Mouse (Mus musculus) heart, postnatal 36 days (tissue): ENCODE measurements around the gene Dbndd2. TPM values are rescaled to one million over a fixed set of nuclear protein-coding genes. Genes with fewer than 3 reads are reported as not detected.

Source experiments
- DNase-seq, 2 experiments: peaks; one replicate each; pipeline ENCODE4 v3.0.0; 2021 to 2022
- intact Hi-C: fragments of 180-260 bp; cut with DNase I; formaldehyde crosslinking; loops from one replicate; pipeline ENCODE4 v1.15.1; 2025
- total RNA-seq, 2 experiments: library from RNA; stranded (reverse); gene quantifications; 2 replicates each; pipeline ENCODE4 v1.2.3; 2021

The Dbndd2 gene
- total RNA-seq, 2 experiments from 2014 or later = 14.3 to 15.8 TPM

- DNase-seq = peak in 1 of 2 experiments; percentile 34
- intact Hi-C loops = no loop called here
Observed at GRCm38 (mm10) chr2:164453047-164453757, 32.7 kb upstream of the Dbndd2 start.

- intact Hi-C loops = no loop called here
- no peak for DNase-seq
Observed at GRCm38 (mm10) chr2:164453887-164454500, 31.9 kb upstream of the Dbndd2 start.

DNA sequence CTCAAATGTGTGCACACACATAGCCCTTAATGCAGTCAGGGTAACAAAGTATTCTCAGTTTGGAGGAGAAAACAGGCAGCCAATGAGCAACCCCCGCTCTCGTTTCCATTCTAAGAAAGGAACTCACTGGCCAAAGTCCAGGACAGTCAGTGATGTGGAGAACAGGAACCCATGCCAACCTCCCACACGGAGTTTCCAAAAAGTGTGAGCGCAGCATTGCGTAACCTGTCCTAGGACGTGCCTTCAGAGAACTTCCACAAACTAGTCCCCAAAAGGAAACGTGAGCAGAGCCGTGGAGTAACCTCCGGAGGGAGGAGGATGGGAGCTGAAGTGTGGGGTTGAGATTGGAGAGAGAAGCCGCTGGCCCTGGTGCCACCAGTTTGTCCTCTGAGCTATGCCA, 31.1 kb upstream of the Dbndd2 start:
- intact Hi-C loops = no loop called here
- peak; percentile 81 to 85 for DNase-seq

DNA sequence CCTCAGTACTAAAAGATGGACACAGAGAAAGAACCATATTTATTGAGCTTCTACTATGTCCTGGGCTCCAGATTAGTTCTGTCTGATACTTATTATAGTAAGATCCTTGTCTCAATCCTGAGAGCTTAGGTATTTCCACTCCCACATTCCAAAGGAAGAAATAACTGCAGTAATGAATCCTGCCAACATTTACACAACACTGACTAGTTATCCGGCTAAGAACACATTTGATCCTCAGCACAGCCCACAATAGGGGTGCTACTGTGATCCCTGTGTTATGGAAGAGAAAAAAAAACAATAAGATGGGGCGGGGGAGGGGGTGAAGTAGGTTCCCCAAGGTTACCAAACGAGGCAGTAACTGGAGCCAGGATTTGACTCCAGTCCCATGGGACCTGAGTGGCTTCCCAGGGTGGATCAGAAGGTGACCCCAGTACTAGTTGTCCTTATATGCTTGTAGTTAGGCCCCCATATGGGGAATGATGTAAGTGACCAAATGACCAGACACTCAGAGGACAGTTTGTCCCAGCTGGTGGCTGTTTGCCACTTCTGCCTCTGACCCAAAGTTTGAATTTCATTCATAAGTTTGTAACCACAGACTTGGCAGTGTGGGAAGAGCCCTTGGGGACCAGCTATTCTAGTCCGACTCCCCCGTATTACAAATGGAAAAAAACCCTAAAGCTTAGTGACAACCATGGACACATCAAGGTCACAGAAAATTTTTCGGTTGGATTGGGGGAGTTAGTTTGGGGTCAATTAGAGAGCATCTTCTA, 30.3 kb upstream of the Dbndd2 start:
- peak; percentile 64 to 71 for DNase-seq
- intact Hi-C loops = no loop called here

GRCm38 (mm10) chr2:164456413-164456812, 29.5 kb upstream of the Dbndd2 start:
- no peak for DNase-seq
- intact Hi-C loops = no loop called here

DNA sequence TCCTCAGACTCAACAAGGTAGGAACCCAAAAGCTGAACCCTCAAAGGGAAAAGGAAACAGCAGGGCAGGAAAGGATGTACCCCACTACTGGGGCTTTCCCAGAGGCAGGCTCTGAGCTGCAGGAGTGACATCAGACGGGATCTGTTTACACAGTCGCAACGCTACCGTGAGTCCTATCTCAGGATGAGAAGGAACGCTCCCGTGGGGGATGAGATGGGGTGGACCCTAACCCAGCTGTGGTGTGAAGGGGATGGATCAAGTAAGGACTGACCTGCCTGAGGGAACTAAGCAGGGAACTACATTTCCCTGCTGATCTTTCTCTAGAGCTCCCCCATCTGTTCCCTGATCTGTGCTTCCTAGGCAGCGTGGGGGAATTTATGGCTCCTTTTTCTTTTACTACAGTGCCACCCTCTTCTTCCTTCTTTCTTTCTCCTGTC, 29.0 kb upstream of the Dbndd2 start, which contains the start of gene Sys1:
Gene Sys1 (plus strand): TSS at position 101 of the 437 bp plus-strand sequence.
- peak in 1 of 2 experiments; percentile 37 for DNase-seq
- intact Hi-C loops = no loop called here

DNA sequence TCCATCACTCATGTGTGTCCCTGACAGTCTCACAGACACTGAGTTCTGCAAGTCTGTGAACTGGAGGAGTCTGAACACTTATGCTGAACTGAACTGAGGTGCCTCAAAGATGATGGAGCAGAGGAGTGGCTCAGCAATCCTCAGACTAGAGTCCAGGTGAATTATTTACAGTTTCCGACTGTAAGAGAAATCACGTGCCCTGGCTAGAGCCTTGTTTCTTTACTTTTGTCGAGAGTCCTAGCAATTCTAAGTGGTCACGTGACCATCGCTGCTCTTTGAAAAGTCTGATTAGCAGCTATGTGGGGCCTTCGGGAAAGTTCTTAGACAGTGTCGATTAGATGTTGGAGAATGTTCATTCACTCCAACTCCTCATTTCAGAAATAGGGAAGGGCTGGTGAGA, 28.0 kb upstream of the Dbndd2 start:
- intact Hi-C loops = no loop called here

DNA sequence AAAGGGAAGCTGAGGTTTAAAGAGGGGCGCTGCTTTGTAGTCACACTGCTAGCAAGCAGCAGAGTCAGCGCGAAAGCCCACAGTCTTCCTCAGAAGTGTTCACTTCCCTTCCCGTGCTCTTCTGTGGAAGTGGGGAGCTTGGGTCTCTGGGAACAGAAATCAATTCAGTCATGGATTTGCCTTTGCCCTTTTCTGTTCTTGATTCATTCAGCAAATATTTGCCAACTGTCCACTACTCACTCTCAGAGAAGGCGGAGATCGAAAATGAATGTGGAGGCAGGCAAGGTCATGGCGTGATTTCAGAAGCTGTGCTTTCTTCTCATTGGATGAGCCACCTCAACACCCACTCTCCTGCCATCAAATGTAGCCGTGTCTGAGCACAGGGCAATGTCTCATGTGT, 27.4 kb upstream of the Dbndd2 start:
- intact Hi-C loops = no loop called here

More for the DNA sequence above, 28.0 kb upstream of the Dbndd2 start:
- no peak for DNase-seq

GRCm38 (mm10) chr2:164460745-164461551, 25.0 kb upstream of the Dbndd2 start, which contains the start of gene Gm20458:
Gene Gm20458, plus strand, starts transcription at chr2:164460967.
- intact Hi-C loops = loop anchor here (1.0 to 2.0 kb wide), 3 partner anchors 25 to 58 kb away; partner anchors contain the start of genes Dbndd2 and Pigt
- DNase-seq = peak; percentile 91 to 93

More for the DNA sequence above, 27.4 kb upstream of the Dbndd2 start:
- DNase-seq = no peak

DNA sequence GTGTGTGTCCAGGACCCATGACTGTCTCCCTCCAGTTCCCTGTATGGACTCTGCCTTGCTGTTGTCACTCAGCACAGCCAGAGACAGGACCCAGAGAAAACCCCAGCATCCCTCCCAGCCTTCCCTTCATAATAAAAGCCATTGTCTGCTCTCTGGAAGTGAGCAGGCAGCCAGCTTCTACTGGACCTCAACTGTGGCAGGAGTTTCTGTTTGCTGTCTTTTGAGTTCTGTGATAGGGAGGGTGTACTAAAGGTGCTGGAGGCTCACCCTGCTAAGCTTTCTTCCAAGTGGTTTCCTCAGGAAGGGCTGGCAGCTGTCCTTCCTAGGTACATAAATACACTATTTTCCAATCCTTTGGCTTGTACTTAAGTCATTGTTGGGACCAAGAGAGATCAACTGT, 20.7 kb upstream of the Dbndd2 start:
- DNase-seq = no peak

GRCm38 (mm10) chr2:164466787-164467186, 19.1 kb upstream of the Dbndd2 start:
- intact Hi-C loops = no loop called here
- no peak for DNase-seq

More for the DNA sequence above, 20.7 kb upstream of the Dbndd2 start:
- intact Hi-C loops = no loop called here

DNA sequence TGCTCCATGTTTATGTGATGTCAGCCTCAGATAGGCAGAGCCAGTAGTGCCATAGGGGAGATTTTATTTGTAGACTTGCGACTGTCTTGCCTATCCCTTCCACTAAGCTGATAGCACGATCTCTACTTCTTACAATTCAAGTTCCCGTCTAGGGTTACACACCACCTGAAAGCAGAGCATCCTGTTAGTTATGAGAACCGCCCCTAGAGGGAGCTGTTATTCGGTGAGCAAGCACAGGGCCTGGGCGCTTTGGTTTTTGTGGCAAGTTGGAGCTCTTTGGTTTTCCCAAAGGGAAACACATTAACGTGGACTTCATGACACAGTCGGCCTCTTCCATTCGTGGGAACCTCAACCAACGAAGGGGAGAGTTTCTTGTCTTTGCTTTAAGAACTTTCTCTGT, 15.7 kb upstream of the Dbndd2 start:
- intact Hi-C loops = loop anchor here (1.0 kb wide), 1 partner anchor 48 kb away; no protein-coding TSS in a partner anchor
- DNase-seq = peak; percentile 57 to 63

- DNase-seq = no peak
- intact Hi-C loops = no loop called here
Observed at GRCm38 (mm10) chr2:164473624-164474023, 12.3 kb upstream of the Dbndd2 start, which contains the start of gene Trp53tg5. Gene Trp53tg5, minus strand, starts transcription at chr2:164473724.

DNA sequence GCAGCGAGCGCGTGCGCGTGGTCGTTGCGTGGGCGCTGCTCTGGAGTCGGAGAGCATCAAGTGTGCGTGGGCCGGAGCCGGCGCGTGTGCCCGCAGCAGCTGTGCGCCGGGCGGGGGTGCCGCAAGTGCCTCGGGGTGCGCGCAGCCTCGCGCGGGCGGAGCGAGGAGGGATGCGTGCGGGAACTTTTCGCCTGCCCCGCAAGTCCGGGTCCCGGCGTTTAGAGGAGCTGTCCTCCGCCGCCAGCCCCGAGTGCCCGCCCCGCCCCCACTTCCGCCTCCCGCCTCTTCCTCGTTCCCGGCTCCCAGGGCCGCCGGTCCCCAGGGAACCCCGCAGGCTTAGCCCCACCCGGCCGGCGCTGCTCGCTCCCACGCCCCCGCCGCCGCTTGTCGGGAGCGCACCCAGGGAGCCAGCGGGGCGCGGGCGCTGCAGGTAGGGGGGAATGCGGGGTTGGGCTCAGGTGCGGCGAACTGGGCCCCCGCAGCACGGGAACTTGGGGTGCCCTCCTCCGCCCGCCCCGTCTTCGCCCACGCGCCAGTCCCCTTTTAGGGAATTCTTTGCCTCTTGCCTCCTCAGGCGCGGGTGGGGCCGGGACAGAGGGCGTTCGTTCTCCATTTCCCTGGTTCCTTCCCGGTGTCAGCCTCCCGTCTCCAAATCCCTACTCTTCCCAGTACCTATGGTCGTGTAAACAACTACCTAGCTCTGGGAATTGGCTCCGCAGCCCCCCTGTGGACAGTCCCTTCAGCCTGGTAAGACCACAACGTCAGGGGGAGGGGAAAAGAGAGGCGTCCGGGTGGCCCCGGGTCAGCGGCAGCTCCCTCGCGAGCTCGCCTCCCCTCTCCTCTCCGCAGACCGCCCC, 580 bp downstream of the Dbndd2 start:
- intact Hi-C loops = loop anchor here (1.0 kb wide), 2 partner anchors 25 to 27 kb away; no protein-coding TSS in a partner anchor

GRCm38 (mm10) chr2:164487115-164487527, 1.2 kb downstream of the Dbndd2 start:
- no peak for DNase-seq
- intact Hi-C loops = no loop called here

More for the DNA sequence above, 580 bp downstream of the Dbndd2 start:
- peak; percentile 80 to 85 for DNase-seq

- DNase-seq = no peak
- intact Hi-C loops = no loop called here
Observed at GRCm38 (mm10) chr2:164487812-164488211, 1.9 kb downstream of the Dbndd2 start.

DNA sequence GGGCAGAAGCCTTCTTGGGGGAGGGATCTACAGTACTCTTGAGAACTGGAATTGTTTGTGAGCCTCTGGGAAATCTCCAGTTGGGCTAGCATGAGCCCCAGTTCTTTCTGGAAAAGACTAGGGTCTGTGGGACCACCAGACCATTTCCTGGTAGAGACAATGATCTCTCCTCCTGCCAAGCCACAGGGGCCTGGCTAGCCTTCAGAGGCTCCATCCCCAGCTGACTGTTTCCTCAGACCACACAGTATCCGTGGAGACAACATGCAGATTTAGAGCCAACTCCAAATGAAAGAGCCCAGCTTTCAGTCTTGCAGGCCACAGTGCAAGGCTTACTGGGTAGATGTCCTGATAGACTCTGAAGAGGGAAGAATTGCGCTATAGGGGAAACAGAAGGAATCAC, 8.2 kb downstream of the Dbndd2 start:
- intact Hi-C loops = no loop called here
- no peak for DNase-seq

DNA sequence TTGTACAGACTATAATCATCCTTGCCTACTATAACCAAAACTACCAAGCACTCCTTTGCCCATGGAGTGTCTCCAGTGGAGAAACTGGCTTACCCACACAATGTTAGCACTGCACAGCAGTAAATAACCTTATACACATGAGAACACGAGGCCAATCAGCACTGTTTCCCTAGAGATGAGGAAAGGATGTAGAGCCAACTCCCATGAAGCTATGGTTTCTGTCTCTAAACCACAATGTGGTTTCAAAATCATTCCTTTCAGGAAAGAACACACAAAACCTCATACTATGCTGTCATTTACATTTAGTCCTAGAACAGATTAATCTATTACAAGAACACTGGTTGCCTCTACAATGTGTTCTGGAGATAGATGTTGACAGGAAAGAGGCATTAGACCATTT, 10.4 kb downstream of the Dbndd2 start:
- intact Hi-C loops = no loop called here
- DNase-seq = no peak
